Mouse (Mus musculus) midbrain, embryonic 12.5 days (tissue): ENCODE data around the gene Tcf25. TPM values are rescaled to one million over a fixed set of nuclear protein-coding genes. Genes with fewer than 3 reads are reported as not detected.
"Not testable (repeated sequence)": the region's sequence is repeated elsewhere in the genome, so short reads cannot be mapped to it uniquely, and the experiment has no call there.

Experiments used
- ATAC-seq: fragments of 200-750 bp; cut with Nextera tagmentation; 2 replicates; pipeline ENCODE4 v1.8.0; 2017; ENCODE audit warnings: low read depth, moderate TSS enrichment, moderate library complexity; ENCODE audit not compliant: low FRiP score
- H3K27ac ChIP-seq: fragments of 300-500 bp; sonication (generic); replicated peaks from 2 replicates; pipeline ENCODE4 v1.5.1; 2016; ENCODE audit warnings: mild to moderate bottlenecking
- H3K27me3 ChIP-seq: fragments of 300-500 bp; sonication (generic); 2 replicates; pipeline ENCODE4 v1.6.1; 2016; ENCODE audit warnings: mild to moderate bottlenecking
- H3K36me3 ChIP-seq: fragments of 300-500 bp; sonication (generic); 2 replicates; pipeline ENCODE4 v1.6.1; 2016
- H3K4me1 ChIP-seq: fragments of 300-500 bp; sonication (generic); 2 replicates; pipeline ENCODE4 v1.6.1; 2016
- H3K4me2 ChIP-seq: fragments of 300-500 bp; sonication (generic); replicated peaks from 2 replicates; pipeline ENCODE4 v1.6.1; 2016; ENCODE audit warnings: mild to moderate bottlenecking, moderate library complexity
- H3K4me3 ChIP-seq: fragments of 300-500 bp; sonication (generic); 2 replicates; pipeline ENCODE4 v1.5.1; 2016; ENCODE audit warnings: mild to moderate bottlenecking
- H3K9ac ChIP-seq: fragments of 300-500 bp; sonication (generic); replicated peaks from 2 replicates; pipeline ENCODE4 v1.6.1; 2016; ENCODE audit warnings: mild to moderate bottlenecking, moderate library complexity
- H3K9me3 ChIP-seq: fragments of 300-500 bp; sonication (generic); 2 replicates; pipeline ENCODE4 v1.6.1; 2016; ENCODE audit warnings: mild to moderate bottlenecking
- WGBS: fragments of 180-500 bp; shearing (Covaris S2); methylation state at CpG from one replicate; pipeline ENCODE4 v1.1.7; 2016; 5-methylcytosine and 5-hydroxymethylcytosine counted together
- polyA plus RNA-seq: library from polyadenylated mRNA; unstranded; fragments of >200 nt; fragmentation: Nextera tagmentation; extraction: Ambion mirVana; gene quantifications from 2 replicates; pipeline ENCODE4 v1.2.1, GENCODE M21; 2016

The Tcf25 gene
- polyA plus RNA-seq, 1 experiment from 2014 or later, result 202 TPM

GRCm38 (mm10) chr8:123412560-123413170, 39.1 kb downstream of the Tcf25 start:
- H3K27me3 ChIP-seq, result peaks cover 8% of the 10 kb centered on the region; the same call in 1 of the 2 replicates

DNA sequence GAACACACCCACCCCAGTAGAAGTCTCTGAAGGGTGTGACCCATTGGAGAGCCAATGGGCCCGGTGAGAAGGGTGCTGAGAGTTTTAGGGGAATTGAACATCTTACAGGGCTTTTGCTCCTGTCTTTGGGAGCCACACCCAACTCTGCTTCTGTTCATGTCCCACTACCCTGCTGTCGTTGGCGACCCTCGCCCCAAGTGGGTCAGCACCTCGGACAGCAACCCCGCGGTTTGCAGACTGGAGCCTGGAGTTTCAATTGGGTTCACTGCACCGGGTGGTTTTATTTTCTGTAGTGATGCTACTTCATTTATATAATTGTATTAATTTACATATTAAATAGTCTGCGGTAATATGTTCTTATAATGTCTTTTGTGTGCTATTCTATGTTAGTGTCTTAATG, 40.7 kb downstream of the Tcf25 start:
- Histone ChIP-seq H3K27ac (peak overlapping the region; percentile 97), H3K4me1 (peaks cover 44% of the 10 kb centered on the region), H3K9me3 (no peaks in the 10 kb centered on the region), H3K27me3 (no peaks in the 10 kb centered on the region), H3K4me2 (peak overlapping the region; percentile 68), H3K4me3 (peak overlapping the region; percentile 92), H3K9ac (peak overlapping the region; percentile 96), H3K36me3 (peaks cover 17% of the 10 kb centered on the region)
- WGBS, result 12% methylated on average over 9 of the region's 9 CpGs
- no peak for ATAC-seq

More at GRCm38 (mm10) chr8:123412560-123413170, 39.1 kb downstream of the Tcf25 start:
- H3K27ac ChIP-seq, result peak overlapping the region; percentile 97
- H3K4me2 ChIP-seq, result peak overlapping the region; percentile 68
- WGBS, result 2% methylated on average over 12 of the region's 12 CpGs
- H3K4me3 ChIP-seq, result peak overlapping the region; percentile 92
- peaks cover under 1% of the 10 kb centered on the region for H3K36me3 ChIP-seq
- ATAC-seq, result peak; percentile 64
- peaks cover 51% of the 10 kb centered on the region for H3K4me1 ChIP-seq
- H3K9ac ChIP-seq, result peak overlapping the region; percentile 96
- no peaks in the 10 kb centered on the region for H3K9me3 ChIP-seq

DNA sequence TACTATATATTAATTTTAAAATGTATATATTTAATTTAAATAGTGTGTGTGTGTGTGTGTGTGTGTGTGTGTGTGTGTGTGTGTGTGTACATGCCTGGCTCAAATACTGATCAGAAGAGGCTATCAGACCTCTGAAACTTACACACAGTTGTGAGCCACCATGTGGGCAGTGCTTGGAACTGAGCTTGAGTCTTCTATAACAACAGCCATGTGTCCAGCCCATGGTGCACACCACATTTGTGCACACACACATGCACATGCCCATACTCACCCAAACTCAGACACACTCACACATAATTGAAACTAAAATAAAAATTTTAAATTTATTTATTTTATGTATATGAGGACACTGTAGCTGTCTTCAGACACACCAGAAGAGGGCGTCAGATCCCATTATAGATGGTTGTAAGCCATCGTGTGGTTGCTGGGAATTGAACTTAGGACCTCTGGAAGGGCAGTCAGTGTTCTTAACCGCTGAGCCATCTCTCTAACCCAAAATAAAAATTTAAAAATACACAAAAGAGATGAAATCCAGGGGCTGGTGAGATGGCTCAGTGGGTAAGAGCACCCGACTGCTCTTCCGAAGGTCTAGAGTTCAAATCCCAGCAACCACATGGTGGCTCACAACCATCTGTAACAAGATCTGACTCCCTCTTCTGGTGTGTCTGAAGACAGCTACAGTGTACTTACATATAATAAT, 41.6 kb downstream of the Tcf25 start:
- H3K9me3 ChIP-seq, H3K27ac ChIP-seq, H3K27me3 ChIP-seq, ATAC-seq, H3K9ac ChIP-seq: not testable (repeated sequence)
- Histone ChIP-seq H3K4me3 (peak overlapping the region; percentile 92), H3K4me2 (peak overlapping the region; percentile 68), H3K36me3 (peaks cover 26% of the 10 kb centered on the region), H3K4me1 (peaks cover 35% of the 10 kb centered on the region)
- 84% methylated on average over 5 of the region's 5 CpGs for WGBS

DNA sequence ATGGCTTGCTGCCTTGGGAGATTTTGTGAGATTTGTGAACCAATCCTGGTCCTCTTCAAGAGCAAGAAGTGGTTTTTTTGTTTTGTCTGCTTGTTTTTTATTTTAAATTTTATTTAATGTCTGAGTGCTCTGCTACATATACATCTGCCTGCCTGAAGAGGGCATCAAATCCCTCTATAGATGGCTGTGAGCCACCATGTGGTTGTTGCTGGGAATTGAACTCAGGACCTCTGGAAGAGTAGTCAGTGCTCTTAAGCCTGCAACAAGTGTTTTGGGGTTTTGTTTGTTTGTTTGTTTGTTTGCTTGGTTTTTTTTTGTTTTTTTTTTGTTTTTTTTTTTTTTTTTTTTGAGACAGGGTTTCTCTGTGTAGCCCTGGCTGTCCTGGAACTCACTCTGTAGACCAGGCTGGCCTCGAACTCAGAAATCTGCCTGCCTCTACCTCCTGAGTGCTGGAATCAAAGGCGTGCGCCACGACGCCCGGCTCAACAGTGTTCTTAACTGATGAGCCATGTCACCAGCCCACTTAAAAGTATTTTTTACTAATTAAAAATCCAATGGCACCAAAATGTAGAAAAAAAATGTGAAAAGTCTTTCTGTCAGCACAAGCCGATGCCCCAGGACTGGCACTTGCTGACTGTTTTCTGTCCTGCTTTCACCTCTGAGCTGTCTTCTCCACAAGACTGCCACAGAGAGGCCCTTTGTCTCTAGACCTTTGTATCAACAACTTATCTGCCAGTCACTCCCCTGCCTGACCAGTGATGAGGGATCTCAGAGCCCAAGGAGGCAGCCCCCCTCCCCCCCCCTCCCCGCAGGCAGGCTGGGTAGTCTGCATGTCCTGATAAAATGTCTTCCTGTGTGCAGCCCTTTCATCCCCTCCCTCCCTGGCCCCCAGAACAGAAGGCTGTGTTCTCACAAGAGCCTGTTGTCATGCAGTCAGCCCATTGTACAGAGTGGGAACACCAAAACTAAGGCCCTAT, 42.7 kb downstream of the Tcf25 start:
- Histone ChIP-seq H3K27me3 (no peaks in the 10 kb centered on the region), H3K36me3 (peaks cover 37% of the 10 kb centered on the region), H3K9ac (no peak overlapping the region), H3K4me1 (peaks cover 29% of the 10 kb centered on the region), H3K4me3 (peak overlapping the region; percentile 12; the same call in 1 of the 2 replicates), H3K27ac (no peak overlapping the region), H3K9me3 (no peaks in the 10 kb centered on the region), H3K4me2 (peak overlapping the region; percentile 68)
- no peak for ATAC-seq
- WGBS, result 85% methylated on average over 8 of the region's 8 CpGs

DNA sequence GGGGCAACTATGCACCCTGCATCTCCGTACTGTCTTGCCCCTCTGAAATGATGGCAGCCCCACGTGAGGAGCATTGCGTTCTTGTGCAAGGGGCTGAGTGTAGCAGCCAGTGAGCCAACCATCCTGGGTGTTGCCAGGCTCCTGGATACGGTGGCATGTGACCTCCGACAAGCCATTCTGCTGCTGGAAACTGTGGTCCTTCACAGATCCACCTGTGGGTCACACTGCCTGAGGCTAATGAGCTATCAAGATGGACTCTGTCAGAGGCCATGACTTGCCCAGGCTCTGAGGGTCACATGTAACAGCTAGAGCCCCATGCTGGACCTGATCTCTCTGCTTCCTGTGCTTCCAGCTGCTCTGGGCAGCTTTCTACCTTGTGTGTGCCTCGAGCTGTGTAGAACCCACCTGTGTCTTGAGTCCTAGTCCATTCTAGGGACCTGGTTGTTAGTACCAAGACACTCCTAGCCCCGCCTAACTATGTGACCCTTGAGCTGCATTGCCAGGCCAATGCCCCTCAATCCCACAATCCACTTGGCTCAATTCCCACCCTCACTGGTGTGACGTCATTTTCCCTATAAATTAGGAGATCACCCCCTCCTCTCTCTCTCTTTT, 43.5 kb downstream of the Tcf25 start:
- no peaks in the 10 kb centered on the region for H3K27me3 ChIP-seq
- 86% methylated on average over 8 of the region's 8 CpGs for WGBS
- ATAC-seq, result no peak
- peak overlapping the region; percentile 68 for H3K4me2 ChIP-seq
- peaks cover 30% of the 10 kb centered on the region for H3K4me1 ChIP-seq
- no peak overlapping the region for H3K4me3 ChIP-seq
- H3K9ac ChIP-seq, result no peak overlapping the region
- H3K27ac ChIP-seq, result no peak overlapping the region
- no peaks in the 10 kb centered on the region for H3K9me3 ChIP-seq
- H3K36me3 ChIP-seq, result peaks cover 43% of the 10 kb centered on the region

GRCm38 (mm10) chr8:123419711-123420110, 46.2 kb downstream of the Tcf25 start:
- ATAC-seq, result no peak
- no peak overlapping the region for H3K27ac ChIP-seq
- H3K27me3 ChIP-seq, result no peaks in the 10 kb centered on the region
- 95% methylated on average over 4 of the region's 4 CpGs for WGBS
- H3K4me3 ChIP-seq, result no peak overlapping the region
- no peak overlapping the region for H3K9ac ChIP-seq
- H3K36me3 ChIP-seq, result peaks cover 54% of the 10 kb centered on the region
- H3K4me1 ChIP-seq, result peaks cover 20% of the 10 kb centered on the region
- H3K4me2 ChIP-seq, result no peak overlapping the region
- H3K9me3 ChIP-seq, result no peaks in the 10 kb centered on the region

DNA sequence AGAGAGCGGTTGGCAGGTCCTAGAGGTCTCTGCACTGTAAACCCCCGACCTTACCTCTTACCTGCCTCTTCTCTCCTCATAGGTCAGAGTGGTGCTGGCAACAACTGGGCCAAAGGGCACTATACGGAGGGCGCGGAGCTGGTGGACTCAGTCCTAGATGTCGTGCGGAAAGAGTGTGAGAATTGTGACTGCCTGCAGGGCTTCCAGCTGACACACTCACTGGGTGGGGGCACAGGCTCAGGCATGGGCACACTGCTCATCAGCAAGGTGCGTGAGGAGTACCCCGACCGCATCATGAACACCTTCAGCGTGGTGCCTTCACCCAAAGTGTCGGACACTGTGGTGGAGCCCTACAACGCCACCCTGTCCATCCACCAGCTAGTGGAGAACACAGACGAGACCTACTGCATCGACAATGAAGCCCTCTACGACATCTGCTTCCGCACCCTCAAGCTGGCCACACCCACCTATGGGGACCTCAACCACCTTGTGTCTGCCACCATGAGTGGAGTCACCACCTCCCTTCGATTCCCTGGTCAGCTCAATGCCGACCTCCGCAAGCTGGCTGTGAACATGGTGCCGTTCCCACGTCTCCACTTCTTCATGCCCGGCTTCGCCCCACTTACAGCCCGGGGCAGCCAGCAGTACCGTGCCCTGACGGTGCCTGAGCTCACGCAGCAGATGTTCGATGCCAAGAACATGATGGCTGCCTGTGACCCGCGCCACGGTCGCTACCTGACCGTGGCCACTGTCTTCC, 47.1 kb downstream of the Tcf25 start:
- ATAC-seq, result no peak
- H3K27ac ChIP-seq, result no peak overlapping the region
- WGBS, result 96% methylated on average over 34 of the region's 34 CpGs
- H3K27me3 ChIP-seq, result no peaks in the 10 kb centered on the region
- H3K4me1 ChIP-seq, result peaks cover 20% of the 10 kb centered on the region
- H3K36me3 ChIP-seq, result peaks cover 54% of the 10 kb centered on the region
- H3K4me3 ChIP-seq, result no peak overlapping the region
- H3K9me3 ChIP-seq, result no peaks in the 10 kb centered on the region
- no peak overlapping the region for H3K4me2 ChIP-seq
- no peak overlapping the region for H3K9ac ChIP-seq

- Histone ChIP-seq H3K4me2 (no peak overlapping the region), H3K36me3 (peaks cover 54% of the 10 kb centered on the region), H3K9ac (no peak overlapping the region), H3K4me1 (peaks cover 16% of the 10 kb centered on the region), H3K9me3 (0 out of 2 replicates have a peak, but pooled peaks cover under 1% of the 10 kb centered on the region), H3K27me3 (no peaks in the 10 kb centered on the region), H3K4me3 (no peak overlapping the region), H3K27ac (no peak overlapping the region)
- WGBS, result 91% methylated on average over 19 of the region's 19 CpGs
- no peak for ATAC-seq
Measured at GRCm38 (mm10) chr8:123421325-123421724, 47.8 kb downstream of the Tcf25 start.

DNA sequence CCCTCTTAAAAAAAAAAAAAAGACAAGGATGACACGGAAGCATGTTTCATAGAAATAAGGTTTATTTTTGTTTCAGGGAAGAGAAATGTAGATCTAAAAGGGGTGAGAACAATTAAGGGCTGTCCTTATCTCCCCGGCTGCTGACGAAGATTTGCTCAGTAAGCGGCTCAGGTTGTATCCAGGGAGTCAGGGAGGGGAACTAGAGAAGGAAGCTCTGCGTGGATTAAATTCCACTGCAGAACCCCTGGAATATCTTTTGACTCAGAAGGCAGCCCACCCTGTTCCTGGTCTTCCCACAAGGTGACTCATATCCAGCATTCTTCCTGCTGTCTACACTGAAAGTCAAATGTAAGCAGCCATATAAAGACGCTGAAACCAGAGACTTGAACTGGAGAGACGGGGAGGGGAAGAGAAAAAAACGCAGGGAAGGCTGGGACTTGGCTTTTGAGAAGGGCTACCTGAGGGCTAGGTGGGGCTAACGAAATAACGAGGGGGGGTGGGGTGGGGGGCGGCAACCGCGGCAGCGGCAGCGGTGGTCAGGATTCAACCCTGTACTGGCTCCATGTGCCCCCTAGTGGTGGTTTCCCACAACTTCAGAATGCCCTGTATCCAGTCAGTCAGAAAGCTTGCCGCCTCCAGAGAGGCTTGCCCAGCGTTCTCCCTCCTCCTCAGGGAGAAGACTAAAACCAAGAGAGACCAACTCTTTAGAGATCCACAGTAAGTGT, 48.7 kb downstream of the Tcf25 start:
- Histone ChIP-seq H3K9me3 (peaks cover 10% of the 10 kb centered on the region; the same call in 1 of the 2 replicates), H3K9ac (no peak overlapping the region), H3K4me3 (no peak overlapping the region), H3K27me3 (no peaks in the 10 kb centered on the region), H3K36me3 (peaks cover 54% of the 10 kb centered on the region), H3K27ac (0 out of 2 replicates have a peak overlapping the region, but pooled peaks have one; percentile 10), H3K4me1 (peaks cover 8% of the 10 kb centered on the region; the same call in 1 of the 2 replicates), H3K4me2 (peak overlapping the region; percentile 29; the same call in 1 of the 2 replicates)
- ATAC-seq, result peak; percentile 60
- WGBS, result 20% methylated on average over 16 of the region's 17 CpGs

DNA sequence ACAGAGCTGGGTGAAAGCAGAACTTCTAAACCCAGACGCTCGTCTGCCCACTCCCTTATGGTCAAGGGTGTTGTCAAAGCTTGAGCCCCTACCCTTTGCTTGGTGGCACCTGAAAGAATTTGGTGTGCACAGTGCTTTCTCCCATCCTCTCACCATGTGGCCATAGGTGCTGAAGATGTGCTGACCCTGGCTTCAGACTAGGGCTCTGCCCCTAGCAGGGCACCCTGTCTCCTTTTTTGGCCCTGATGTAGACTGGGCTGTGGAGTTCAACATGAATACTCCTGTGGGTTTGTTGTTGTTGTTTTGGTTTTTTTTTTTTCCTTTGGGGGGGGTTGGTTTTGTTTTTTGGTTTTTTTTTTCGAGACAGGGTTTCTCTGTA, 49.2 kb downstream of the Tcf25 start:
- H3K4me1 ChIP-seq, result peaks cover 6% of the 10 kb centered on the region; the same call in 1 of the 2 replicates
- WGBS, result 20% methylated on average over 3 of the region's 3 CpGs
- peak overlapping the region; percentile 29; the same call in 1 of the 2 replicates for H3K4me2 ChIP-seq
- no peak overlapping the region for H3K4me3 ChIP-seq
- H3K27me3 ChIP-seq, result no peaks in the 10 kb centered on the region
- ATAC-seq, result peak; percentile 44
- 0 out of 2 replicates have a peak overlapping the region, but pooled peaks have one; percentile 10 for H3K27ac ChIP-seq
- peaks cover 15% of the 10 kb centered on the region for H3K9me3 ChIP-seq
- H3K9ac ChIP-seq, result no peak overlapping the region
- peaks cover 52% of the 10 kb centered on the region for H3K36me3 ChIP-seq
